ENCODE assay signal across 8 mouse cellular contexts in the genomic region with DNA sequence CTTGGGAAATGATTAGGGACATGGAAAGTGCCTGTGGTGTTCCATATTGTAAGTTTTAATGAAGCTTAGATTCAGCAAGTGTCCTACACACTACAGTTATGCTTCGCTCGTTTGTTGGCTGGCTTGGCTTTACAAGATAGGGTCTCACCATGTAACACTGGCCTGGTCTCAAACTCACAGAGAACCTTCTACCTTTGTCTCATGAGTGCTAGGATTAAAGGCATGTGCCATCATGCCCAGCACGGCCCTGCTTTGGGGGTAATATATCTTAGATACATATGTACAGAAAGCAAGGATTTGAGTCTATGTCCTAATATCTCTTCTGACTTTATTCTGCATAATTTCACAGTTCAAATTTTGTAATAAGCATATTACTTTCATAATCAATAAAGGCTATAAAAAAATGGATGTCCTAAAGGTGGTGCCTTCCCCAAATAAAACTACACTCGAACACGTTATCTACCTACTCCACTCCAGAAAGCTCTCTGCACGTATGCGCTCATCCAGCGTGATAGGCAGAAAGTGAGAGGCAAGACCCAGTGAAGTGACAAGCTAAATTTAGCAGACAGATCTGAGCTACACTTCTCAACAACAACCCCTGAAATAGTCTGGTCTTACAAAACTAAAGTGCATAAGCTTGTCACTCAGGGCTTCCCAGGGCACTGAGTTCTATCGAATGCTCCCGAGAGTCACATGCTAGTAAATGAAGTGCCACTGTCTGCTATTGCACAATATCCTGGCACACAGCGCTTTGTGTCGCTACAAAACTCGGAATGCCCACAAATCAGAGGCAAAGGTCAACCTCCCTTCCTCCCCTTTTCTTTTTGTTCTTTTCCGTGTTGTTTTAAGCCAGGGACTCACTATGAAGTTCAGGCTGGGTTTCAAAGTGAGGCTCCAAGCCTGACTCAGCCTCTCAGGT.
DNase-seq lines count a peak whose midpoint lies in the region; ATAC-seq and TF ChIP-seq lines count a peak whose summit lies in the region.

No protein-coding gene starts in this region.

- H3K9ac ChIP-seq in forebrain, embryonic 13.5 days: no peak overlapping the region

- no peak for TF ChIP-seq POLR2A in bone marrow, adult 2 months (IDR thresholded peaks at IDR 0.05; ENCODE audit: borderline replicate concordance, control insufficient read depth, low read depth, low read length)

- no peaks in the 10 kb centered on the region for H3K27me3 ChIP-seq in forebrain, embryonic 10.5 days (ENCODE audit: poor library complexity, severe bottlenecking)
- H3K27me3 ChIP-seq in forebrain, embryonic 13.5 days: no peaks in the 10 kb centered on the region
- no peaks in the 10 kb centered on the region for H3K27me3 ChIP-seq in heart, embryonic 10.5 days (ENCODE audit: insufficient read depth, poor library complexity, severe bottlenecking)

- H3K36me3 ChIP-seq in forebrain, embryonic 10.5 days (replicated peaks): no peaks in the 10 kb centered on the region
- no peaks in the 10 kb centered on the region for H3K36me3 ChIP-seq in forebrain, embryonic 13.5 days (ENCODE audit: poor library complexity, severe bottlenecking)
- 0 out of 2 replicates have a peak, but pooled peaks cover 3% of the 10 kb centered on the region for H3K36me3 ChIP-seq in heart, embryonic 10.5 days

- 0 out of 2 replicates have a peak overlapping the region, but pooled peaks have one; percentile 45 for H3K27ac ChIP-seq in forebrain, embryonic 10.5 days
- H3K27ac ChIP-seq in forebrain, embryonic 13.5 days: no peak overlapping the region
- H3K27ac ChIP-seq in bone marrow, adult 2 months (ENCODE audit: control insufficient read depth, insufficient read depth, low read depth, low read length, poor library complexity): peak overlapping the region; percentile 88
- peak overlapping the region; percentile 91 for H3K27ac ChIP-seq in heart, embryonic 10.5 days

- H3K9me3 ChIP-seq in forebrain, embryonic 10.5 days: no peaks in the 10 kb centered on the region
- H3K9me3 ChIP-seq in forebrain, embryonic 13.5 days (replicated peaks): no peaks in the 10 kb centered on the region
- no peaks in the 10 kb centered on the region for H3K9me3 ChIP-seq in heart, embryonic 10.5 days

- no peak for TF ChIP-seq CTCF in bone marrow, adult 2 months (IDR thresholded peaks at IDR 0.05; ENCODE audit: control insufficient read depth, insufficient read depth, low read length)

- no peak overlapping the region for H3K4me3 ChIP-seq in forebrain, embryonic 10.5 days
- no peak overlapping the region for H3K4me3 ChIP-seq in forebrain, embryonic 13.5 days
- peak overlapping the region; percentile 14 for H3K4me3 ChIP-seq in bone marrow, adult 2 months (replicated peaks; ENCODE audit: control insufficient read depth, low read depth, low read length)
- H3K4me3 ChIP-seq in heart, embryonic 10.5 days: no peak overlapping the region

- H3K4me1 ChIP-seq in forebrain, embryonic 10.5 days: peaks cover 12% of the 10 kb centered on the region
- H3K4me1 ChIP-seq in forebrain, embryonic 13.5 days: no peaks in the 10 kb centered on the region
- H3K4me1 ChIP-seq in bone marrow, adult 2 months (ENCODE audit: control insufficient read depth, insufficient read depth, low read length): peaks cover 13% of the 10 kb centered on the region
- H3K4me1 ChIP-seq in heart, embryonic 10.5 days: peaks cover 69% of the 10 kb centered on the region

- DNase-seq in forebrain, embryonic 10.5 days (ENCODE audit: extremely low spot score, low spot score): no peak
- DNase-seq in heart, embryonic 10.5 days (ENCODE audit: low spot score): peak; percentile 86
- DNase-seq in large intestine, adult 2 months (ENCODE audit: low read depth, low spot score): peak; percentile 85
- DNase-seq in naive thymus-derived CD4-positive, alpha-beta T cell, adult 2 months (ENCODE audit: low read depth): peak; percentile 42
- no peak for DNase-seq in frontal cortex, postnatal 10 days (ENCODE audit: low spot score in 2 of 2)
- DNase-seq in left cerebral cortex, postnatal 10 days (ENCODE audit: extremely low spot score in 1 of 2, low spot score in 2 of 2): no peak

- no peak for ATAC-seq in forebrain, embryonic 13.5 days

- no peak overlapping the region for H3K4me2 ChIP-seq in forebrain, embryonic 13.5 days

- whole genome bisulfite sequencing in forebrain, embryonic 10.5 days: 83% methylated on average over 14 of the region's 14 CpGs
- 83% methylated on average over 14 of the region's 14 CpGs for WGBS in forebrain, embryonic 13.5 days
- WGBS in bone marrow, adult 2 months: 22% methylated on average over 14 of the region's 14 CpGs
- WGBS in heart, embryonic 10.5 days: 38% methylated on average over 14 of the region's 14 CpGs
- 38% methylated on average over 14 of the region's 14 CpGs for WGBS in large intestine, adult 2 months

- intact Hi-C loops in left cerebral cortex, postnatal 10 days (cut with DNase I): no loop called here

Comparison
In these comparisons a context has a peak if more than half of its experiments do, and no peak if none do; other contexts are left out.
1. DNase-seq: peak in heart, embryonic 10.5 days (single experiment), large intestine, adult 2 months (single experiment) and naive thymus-derived CD4-positive, alpha-beta T cell, adult 2 months (single experiment); none in forebrain, embryonic 10.5 days (single experiment), frontal cortex, postnatal 10 days (0 of 2) and left cerebral cortex, postnatal 10 days (0 of 2).